Mouse (Mus musculus) lung, embryonic 16.5 days (tissue): ENCODE data around the gene Cdk4. TPM values are rescaled to one million over a fixed set of nuclear protein-coding genes. Genes with fewer than 3 reads are reported as not detected.

ENCODE experiments used
- ATAC-seq: fragments of 200-750 bp; cut with Nextera tagmentation; 2 replicates; pipeline ENCODE4 v1.8.0; 2017; ENCODE audit warnings: low read depth, mild to moderate bottlenecking, moderate library complexity
- H3K27ac ChIP-seq: fragments of 300-500 bp; sonication (generic); 2 replicates; pipeline ENCODE4 v1.5.1; 2014; ENCODE audit warnings: mild to moderate bottlenecking, control low read depth, low read length
- H3K27me3 ChIP-seq: fragments of 300-500 bp; sonication (generic); 2 replicates; pipeline ENCODE4 v1.6.1; 2014; ENCODE audit warnings: low read depth, low read length, mixed read lengths; ENCODE audit not compliant: control insufficient read depth, insufficient read depth
- H3K36me3 ChIP-seq: fragments of 300-500 bp; sonication (generic); 2 replicates; pipeline ENCODE4 v1.6.1; 2014; ENCODE audit warnings: low read length; ENCODE audit not compliant: control insufficient read depth, insufficient read depth
- H3K4me1 ChIP-seq: fragments of 300-500 bp; sonication (generic); replicated peaks from 2 replicates; pipeline ENCODE4 v1.6.1; 2014; ENCODE audit warnings: low read length, mixed read lengths; ENCODE audit not compliant: control insufficient read depth, insufficient read depth
- H3K4me2 ChIP-seq: fragments of 300-500 bp; sonication (generic); 2 replicates; pipeline ENCODE4 v1.6.1; 2014; ENCODE audit warnings: low read depth, low read length, control low read depth
- H3K4me3 ChIP-seq: fragments of 300-500 bp; sonication (generic); 2 replicates; pipeline ENCODE4 v1.5.1; 2014; ENCODE audit warnings: mild to moderate bottlenecking, low read length, control low read depth
- H3K9ac ChIP-seq: fragments of 300-500 bp; sonication (generic); 2 replicates; pipeline ENCODE4 v1.6.1; 2014; ENCODE audit warnings: low read length, control low read depth
- H3K9me3 ChIP-seq: fragments of 300-500 bp; sonication (generic); 2 replicates; pipeline ENCODE4 v1.6.1; 2016; ENCODE audit warnings: low read length; ENCODE audit not compliant: control insufficient read depth
- WGBS: fragments of 180-500 bp; shearing (Covaris S2); extraction: QIAGEN DNeasy Blood & Tissue Kit; methylation state at CpG from one replicate; pipeline ENCODE4 v1.1.7; 2014; 5-methylcytosine and 5-hydroxymethylcytosine counted together
- polyA plus RNA-seq: library from polyadenylated mRNA; unstranded; fragments of >200 nt; fragmentation: Nextera tagmentation; extraction: Ambion mirVana; gene quantifications from 2 replicates; pipeline ENCODE4 v1.2.1, GENCODE M21; 2015

The Cdk4 gene
- polyA plus RNA-seq, 1 experiment from 2014 or later: 1,646 TPM

DNA sequence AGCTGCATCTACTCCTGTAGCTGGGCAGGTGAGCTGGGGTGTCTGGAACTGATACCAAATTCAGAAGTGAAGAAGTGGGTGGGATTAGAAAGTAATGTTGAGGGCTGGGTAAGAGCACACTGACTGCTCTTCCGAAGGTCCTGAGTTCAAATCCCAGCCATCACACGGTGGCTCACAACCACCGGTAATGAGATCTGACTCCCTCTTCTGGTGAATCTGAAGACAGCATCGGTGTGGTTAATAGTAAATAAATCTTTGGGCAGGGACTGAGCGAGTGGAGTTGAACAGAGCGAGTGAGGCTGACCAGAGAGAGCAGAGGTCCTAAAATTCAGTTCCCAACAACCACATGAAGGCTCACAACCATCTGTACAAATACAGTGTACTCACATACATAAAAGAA is 22.3 kb downstream of the Cdk4 start:
- H3K27me3 ChIP-seq: peaks cover 54% of the 10 kb centered on the region
- H3K36me3 ChIP-seq: no peaks in the 10 kb centered on the region
- H3K27ac ChIP-seq: no peak overlapping the region
- no peak overlapping the region for H3K4me3 ChIP-seq
- no peaks in the 10 kb centered on the region for H3K9me3 ChIP-seq
- H3K4me2 ChIP-seq: no peak overlapping the region
- H3K4me1 ChIP-seq: peaks cover 8% of the 10 kb centered on the region
- no peak for ATAC-seq
- WGBS: 63% methylated on average over 6 of the region's 6 CpGs
- H3K9ac ChIP-seq: no peak overlapping the region

DNA sequence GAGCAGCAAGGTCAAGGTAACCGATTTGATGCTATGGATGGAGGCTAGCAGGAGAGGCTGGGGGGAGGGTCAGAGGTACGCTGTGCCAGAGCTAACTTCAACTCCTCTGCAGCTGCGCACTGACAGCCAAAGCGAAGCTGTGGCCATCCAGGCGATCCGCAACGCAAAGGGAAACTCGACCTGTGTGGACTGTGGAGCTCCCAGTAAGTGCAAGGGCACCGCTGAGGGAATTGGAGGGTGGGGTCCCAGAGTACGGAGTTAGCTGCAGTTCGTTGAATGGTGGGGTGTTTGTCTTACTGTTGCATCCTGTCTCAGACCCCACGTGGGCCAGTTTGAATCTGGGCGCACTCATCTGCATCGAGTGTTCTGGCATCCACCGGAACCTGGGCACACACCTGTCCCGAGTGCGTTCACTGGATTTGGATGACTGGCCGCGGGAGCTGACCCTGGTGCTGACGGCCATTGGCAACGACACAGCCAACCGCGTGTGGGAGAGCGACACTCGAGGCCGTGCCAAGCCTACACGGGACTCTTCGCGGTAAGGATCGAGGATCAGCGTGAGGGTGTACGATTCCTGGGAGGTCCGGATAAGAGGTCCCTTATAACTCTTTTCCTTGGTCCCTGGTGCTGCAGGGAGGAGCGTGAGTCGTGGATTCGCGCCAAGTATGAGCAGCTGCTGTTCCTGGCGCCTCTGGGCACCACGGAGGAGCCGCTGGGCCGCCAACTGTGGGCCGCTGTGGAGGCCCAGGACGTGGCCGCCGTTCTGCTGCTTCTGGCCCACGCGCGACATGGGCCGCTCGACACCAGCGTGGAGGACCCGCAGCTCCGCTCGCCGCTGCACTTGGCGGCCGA is 27.5 kb downstream of the Cdk4 start:
- Histone ChIP-seq H3K27me3 (peaks cover 40% of the 10 kb centered on the region), H3K4me1 (peaks cover 31% of the 10 kb centered on the region), H3K4me3 (peak overlapping the region; percentile 17), H3K9ac (peak overlapping the region; percentile 0; the same call in 1 of the 2 replicates), H3K36me3 (no peaks in the 10 kb centered on the region), H3K9me3 (no peaks in the 10 kb centered on the region), H3K4me2 (peak overlapping the region; percentile 53), H3K27ac (no peak overlapping the region)
- WGBS: 9% methylated on average over 57 of the region's 57 CpGs
- 0 out of 2 replicates have a peak, but pooled peaks have one; percentile 3 for ATAC-seq

DNA sequence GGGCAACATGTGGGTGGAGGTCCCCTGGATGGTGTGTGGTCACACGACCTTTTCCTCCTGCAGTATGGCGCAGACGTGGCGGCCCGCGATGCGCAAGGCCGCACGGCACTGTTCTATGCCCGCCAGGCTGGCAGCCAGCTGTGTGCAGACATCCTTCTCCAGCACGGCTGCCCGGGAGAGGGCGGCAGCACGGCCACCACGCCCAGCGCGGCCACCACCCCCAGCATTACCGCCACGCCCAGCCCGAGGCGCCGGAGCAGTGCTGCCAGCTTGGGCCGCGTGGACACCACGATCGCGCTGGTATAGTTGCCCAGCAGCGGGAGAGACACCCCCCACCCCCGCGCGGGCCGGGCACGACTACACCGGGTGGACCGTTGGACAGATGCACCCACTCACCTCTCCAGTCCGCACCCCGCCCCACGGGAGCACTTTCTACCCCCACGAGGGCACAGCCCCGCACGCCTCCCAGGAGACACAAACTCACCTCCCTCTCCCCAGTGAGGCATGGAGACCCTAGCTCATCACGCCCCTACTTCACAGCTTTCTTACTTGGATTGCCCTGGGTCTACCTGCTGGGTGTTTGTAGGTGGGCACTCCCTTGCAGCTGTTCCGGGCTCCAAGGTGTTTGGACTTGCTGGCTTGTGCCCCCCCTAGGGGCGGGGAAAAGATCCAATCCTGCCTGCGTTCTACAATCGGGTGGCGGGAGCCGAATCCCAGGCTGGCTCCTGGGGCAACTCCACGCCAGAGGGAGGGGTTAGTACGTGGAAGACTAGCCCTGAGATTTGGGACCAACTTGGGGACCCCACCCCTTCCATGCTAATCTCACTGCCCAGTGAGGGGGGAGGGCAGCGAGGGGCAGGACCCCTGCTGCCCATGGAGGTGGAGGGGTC is 28.4 kb downstream of the Cdk4 start:
- WGBS: 12% methylated on average over 44 of the region's 51 CpGs
- H3K9me3 ChIP-seq: no peaks in the 10 kb centered on the region
- peaks cover 40% of the 10 kb centered on the region for H3K27me3 ChIP-seq
- no peaks in the 10 kb centered on the region for H3K36me3 ChIP-seq
- no peak overlapping the region for H3K27ac ChIP-seq
- peak overlapping the region; percentile 53 for H3K4me2 ChIP-seq
- H3K9ac ChIP-seq: no peak overlapping the region
- H3K4me3 ChIP-seq: peak overlapping the region; percentile 17
- peak; percentile 42 for ATAC-seq
- peaks cover 31% of the 10 kb centered on the region for H3K4me1 ChIP-seq

DNA sequence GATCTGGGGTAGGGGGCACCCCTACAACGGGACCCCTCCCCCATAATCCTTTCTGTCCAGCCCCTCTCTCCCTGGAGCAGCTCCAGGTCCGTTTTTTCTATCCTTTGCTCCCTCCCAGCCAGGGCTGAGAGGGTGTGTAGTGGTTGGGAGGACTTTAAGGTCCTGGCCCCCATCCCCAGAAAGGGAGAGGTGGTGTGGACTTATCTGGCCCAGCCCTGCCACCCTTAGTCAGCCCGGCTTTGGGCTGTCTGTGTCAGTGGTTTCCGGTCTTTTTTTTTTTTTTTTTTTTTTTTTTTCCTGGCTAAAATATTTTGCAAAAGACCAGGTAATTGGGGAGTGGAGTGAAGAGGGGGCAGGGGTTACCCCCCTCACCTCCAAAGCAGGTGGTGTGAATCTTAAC is 29.4 kb downstream of the Cdk4 start:
- Histone ChIP-seq H3K36me3 (0 out of 2 replicates have a peak, but pooled peaks cover 2% of the 10 kb centered on the region), H3K9ac (no peak overlapping the region), H3K4me1 (peaks cover 31% of the 10 kb centered on the region), H3K27me3 (peaks cover 38% of the 10 kb centered on the region), H3K27ac (no peak overlapping the region), H3K9me3 (no peaks in the 10 kb centered on the region), H3K4me3 (no peak overlapping the region), H3K4me2 (no peak overlapping the region)
- ATAC-seq: no peak
- 36% methylated on average over 4 of the region's 4 CpGs for WGBS

DNA sequence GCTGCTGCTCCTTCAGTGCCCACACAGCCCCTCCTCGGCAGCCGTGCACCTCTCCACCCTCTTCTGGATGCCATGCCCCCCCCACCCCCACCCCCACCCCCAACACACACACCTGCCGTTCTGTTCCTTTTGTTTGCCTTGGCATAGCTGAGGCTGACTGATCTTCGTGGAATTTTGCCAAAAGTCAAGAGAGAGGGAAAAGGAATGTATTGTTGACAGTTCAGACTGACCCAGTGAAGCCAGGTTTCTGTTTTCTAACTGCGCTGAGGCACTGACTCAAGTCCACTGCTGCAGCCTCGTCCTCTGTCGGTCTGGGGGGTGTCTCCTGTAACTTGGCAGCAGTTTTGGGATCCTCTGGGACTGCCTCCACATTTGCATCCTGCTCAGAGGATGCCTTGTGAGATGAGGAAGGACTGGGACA is 31.1 kb downstream of the Cdk4 start:
- Histone ChIP-seq H3K4me2 (peak overlapping the region; percentile 21; the same call in 1 of the 2 replicates), H3K27me3 (peaks cover 30% of the 10 kb centered on the region), H3K9me3 (no peaks in the 10 kb centered on the region), H3K27ac (peak overlapping the region; percentile 57), H3K9ac (no peak overlapping the region), H3K4me3 (no peak overlapping the region), H3K36me3 (peaks cover 7% of the 10 kb centered on the region; the same call in 1 of the 2 replicates), H3K4me1 (peaks cover 31% of the 10 kb centered on the region)
- peak; percentile 80 for ATAC-seq
- 11% methylated on average over 7 of the region's 7 CpGs for WGBS

DNA sequence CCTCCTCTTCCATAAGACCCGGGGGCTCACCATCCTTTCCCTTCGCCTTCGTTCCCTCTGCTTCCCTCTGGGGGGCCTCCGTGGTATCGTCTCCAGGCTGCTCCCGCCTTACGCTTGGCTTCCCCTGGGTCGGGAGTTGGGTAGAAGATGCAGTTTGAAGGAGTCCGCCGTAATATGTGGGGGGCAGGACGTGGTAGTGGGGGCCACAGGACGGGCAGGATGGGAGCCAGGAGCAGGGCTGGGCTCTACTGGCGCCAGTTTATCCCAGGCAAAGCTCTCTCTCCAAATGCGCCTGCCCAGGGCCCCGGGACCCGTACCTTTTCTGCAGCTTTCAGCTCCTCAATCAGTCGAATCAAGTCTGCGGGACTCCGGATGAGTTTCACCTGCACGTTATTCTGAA is 35.2 kb downstream of the Cdk4 start:
- ATAC-seq: no peak
- 81% methylated on average over 20 of the region's 20 CpGs for WGBS
- H3K27me3 ChIP-seq: no peaks in the 10 kb centered on the region

DNA sequence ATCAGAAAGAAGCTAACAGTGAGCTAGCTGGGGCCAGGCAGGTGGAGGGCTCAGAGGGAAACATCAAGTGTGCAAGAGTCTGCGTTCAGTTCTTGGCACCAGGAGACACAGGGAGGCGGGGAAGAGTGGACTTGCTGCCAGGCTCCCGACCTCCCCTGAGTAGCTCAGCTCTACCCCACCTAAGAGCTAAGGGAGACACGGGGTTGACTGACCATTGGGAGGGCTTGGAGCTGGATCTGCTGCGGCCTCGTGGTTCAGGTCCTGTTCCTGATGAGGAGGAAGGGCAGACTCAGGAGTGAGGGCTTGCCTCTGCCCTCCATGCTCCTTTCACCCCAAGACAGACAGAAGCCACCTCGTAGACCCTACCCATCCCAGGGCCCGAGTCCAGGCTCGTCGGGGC is 35.9 kb downstream of the Cdk4 start:
- Histone ChIP-seq H3K27ac (no peak overlapping the region), H3K4me2 (no peak overlapping the region), H3K9me3 (no peaks in the 10 kb centered on the region), H3K36me3 (peaks cover 9% of the 10 kb centered on the region; the same call in 1 of the 2 replicates), H3K9ac (no peak overlapping the region), H3K27me3 (no peaks in the 10 kb centered on the region), H3K4me1 (peaks cover 10% of the 10 kb centered on the region; the same call in 1 of the 2 replicates), H3K4me3 (no peak overlapping the region)
- WGBS: 82% methylated on average over 10 of the region's 10 CpGs
- ATAC-seq: no peak

More for the DNA sequence above, 35.2 kb downstream of the Cdk4 start:
- H3K4me3 ChIP-seq: no peak overlapping the region
- H3K9me3 ChIP-seq: no peaks in the 10 kb centered on the region
- H3K4me1 ChIP-seq: peaks cover 14% of the 10 kb centered on the region; the same call in 1 of the 2 replicates
- peaks cover 9% of the 10 kb centered on the region; the same call in 1 of the 2 replicates for H3K36me3 ChIP-seq
- no peak overlapping the region for H3K27ac ChIP-seq
- H3K9ac ChIP-seq: no peak overlapping the region
- H3K4me2 ChIP-seq: no peak overlapping the region

DNA sequence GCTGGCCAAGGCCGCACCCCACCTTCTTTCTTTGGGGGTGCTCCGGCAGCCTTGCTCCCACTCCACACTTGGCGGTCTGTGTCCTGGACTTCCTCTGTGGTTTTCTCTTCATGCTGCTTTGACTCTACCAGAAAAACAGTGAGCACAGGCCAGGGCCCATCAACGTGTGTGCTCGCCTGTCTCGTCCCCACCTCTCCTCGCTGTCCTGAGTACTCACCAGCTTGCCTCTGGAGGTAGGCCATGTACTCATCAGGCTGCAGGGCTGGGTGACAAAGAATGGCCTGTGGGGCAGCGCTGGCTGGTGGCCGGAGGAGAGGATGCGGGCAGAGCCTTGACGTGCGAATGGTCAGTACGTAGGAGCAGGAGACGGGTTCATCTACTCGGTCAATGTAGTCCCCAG is 36.5 kb downstream of the Cdk4 start:
- no peaks in the 10 kb centered on the region for H3K27me3 ChIP-seq
- no peak overlapping the region for H3K27ac ChIP-seq
- WGBS: 88% methylated on average over 15 of the region's 15 CpGs
- no peak overlapping the region for H3K4me3 ChIP-seq
- H3K4me2 ChIP-seq: no peak overlapping the region
- H3K36me3 ChIP-seq: peaks cover 9% of the 10 kb centered on the region; the same call in 1 of the 2 replicates
- peaks cover 8% of the 10 kb centered on the region; the same call in 1 of the 2 replicates for H3K4me1 ChIP-seq
- H3K9ac ChIP-seq: no peak overlapping the region
- no peak for ATAC-seq
- no peaks in the 10 kb centered on the region for H3K9me3 ChIP-seq

DNA sequence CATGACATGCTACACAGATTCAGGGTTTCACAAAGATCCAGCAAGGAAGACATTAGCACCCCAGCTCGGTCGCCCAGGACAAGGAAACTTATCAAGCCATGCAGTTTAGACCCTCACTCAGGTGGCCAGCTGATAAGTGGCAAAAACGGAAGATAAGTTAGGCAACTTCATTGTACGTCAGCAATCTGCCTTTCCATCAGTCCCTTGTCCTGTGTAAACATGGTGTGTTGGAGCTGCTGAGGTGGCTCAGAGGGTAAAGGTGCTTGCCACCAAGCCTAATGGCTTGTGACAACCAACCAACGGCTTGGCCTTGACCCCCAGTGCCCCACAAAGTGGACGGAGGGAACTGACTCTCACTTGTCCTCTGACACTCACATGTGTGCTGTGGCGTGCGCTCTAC is 37.1 kb downstream of the Cdk4 start:
- WGBS: 69% methylated on average over 8 of the region's 8 CpGs
- Histone ChIP-seq H3K4me1 (peaks cover 2% of the 10 kb centered on the region; the same call in 1 of the 2 replicates), H3K9me3 (no peaks in the 10 kb centered on the region), H3K4me2 (no peak overlapping the region), H3K4me3 (no peak overlapping the region), H3K27me3 (no peaks in the 10 kb centered on the region), H3K9ac (no peak overlapping the region), H3K27ac (no peak overlapping the region), H3K36me3 (peaks cover 9% of the 10 kb centered on the region; the same call in 1 of the 2 replicates)
- no peak for ATAC-seq
